Mouse (Mus musculus): ENCODE measurements around the gene Slc1a2. TPM values are rescaled to one million over a fixed set of nuclear protein-coding genes. Genes with fewer than 3 reads are reported as not detected.

The Slc1a2 gene
- total and polyA plus RNA-seq, 3 experiments, result 0.12 to 0.50 (median 0.29) TPM

DNA sequence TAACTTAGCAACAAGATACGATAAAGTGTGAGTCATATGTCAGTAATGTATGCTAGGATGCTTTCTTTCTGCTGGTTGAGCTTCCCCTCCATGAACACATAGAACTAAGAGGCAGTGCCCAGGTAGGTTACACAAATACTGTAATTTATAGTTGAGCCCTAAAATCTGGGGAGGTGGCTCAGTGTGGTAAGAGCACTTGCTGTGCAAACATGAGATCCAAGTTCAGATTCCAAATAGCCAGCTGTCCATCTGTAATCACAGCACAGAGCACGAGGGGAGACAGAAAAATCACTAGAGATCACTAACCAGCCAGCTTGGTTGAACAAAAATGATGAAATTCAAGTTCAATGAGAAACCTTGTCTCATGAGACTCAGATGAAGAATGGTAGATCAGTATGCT lies 63.4 kb downstream of the Slc1a2 start:
- Histone ChIP-seq H3K4me1 (ENCODE audit: control insufficient read depth, insufficient read depth, low read length) (no peaks in the 10 kb centered on the region), H3K4me3 (no peak overlapping the region), H3K27ac (no peak overlapping the region), H3K79me2 (replicated peaks; ENCODE audit: control insufficient read depth, insufficient read depth, low read length) (no peaks in the 10 kb centered on the region), H3K36me3 (ENCODE audit: control insufficient read depth, insufficient read depth, low read length) (no peaks in the 10 kb centered on the region), H3K9ac (ENCODE audit: low read depth, low read length) (no peak overlapping the region), H3K27me3 (ENCODE audit: control insufficient read depth, insufficient read depth, low read length) (no peaks in the 10 kb centered on the region)
- intact Hi-C loops (cut with DNase I), result no loop called here
- 47% methylated on average over 2 of the region's 2 CpGs for WGBS
- TF ChIP-seq POLR2A (IDR thresholded peaks at IDR 0.05; ENCODE audit: insufficient read depth, low read depth, low read length) (no peak), CTCF (IDR thresholded peaks at IDR 0.05) (no peak), EP300 (IDR thresholded peaks at IDR 0.05; ENCODE audit: insufficient read depth, low read depth, low read length) (no peak)
- DNase-seq, result no peak

DNA sequence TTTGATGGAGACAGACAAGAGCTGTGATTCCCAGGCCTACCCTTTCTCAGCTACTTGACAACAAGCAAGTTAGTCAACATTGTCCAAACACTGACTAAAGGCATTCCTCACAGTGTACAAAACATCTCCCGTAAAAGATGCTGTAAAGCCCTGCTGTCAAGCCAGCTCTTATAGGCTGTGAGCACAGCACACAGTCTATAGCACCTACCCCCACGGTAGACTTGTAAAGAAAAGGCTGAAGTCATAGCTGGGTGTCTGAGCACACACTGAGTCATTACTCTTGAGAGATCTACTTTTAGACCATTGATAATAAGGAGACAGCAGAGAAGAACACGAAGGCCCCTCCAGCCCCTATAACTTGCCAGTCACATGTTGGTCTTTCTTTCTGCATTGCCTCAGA lies 66.6 kb downstream of the Slc1a2 start:
- Histone ChIP-seq H3K4me1 (ENCODE audit: control insufficient read depth, insufficient read depth, low read length) (no peaks in the 10 kb centered on the region; the same call in 1 of the 2 replicates), H3K9ac (ENCODE audit: low read depth, low read length) (no peak overlapping the region), H3K4me3 (no peak overlapping the region), H3K27me3 (ENCODE audit: control insufficient read depth, insufficient read depth, low read length) (no peaks in the 10 kb centered on the region), H3K79me2 (replicated peaks; ENCODE audit: control insufficient read depth, insufficient read depth, low read length) (no peaks in the 10 kb centered on the region), H3K27ac (no peak overlapping the region), H3K36me3 (ENCODE audit: control insufficient read depth, insufficient read depth, low read length) (no peaks in the 10 kb centered on the region)
- TF ChIP-seq EP300 (IDR thresholded peaks at IDR 0.05; ENCODE audit: insufficient read depth, low read depth, low read length), result no peak
- TF ChIP-seq POLR2A (IDR thresholded peaks at IDR 0.05; ENCODE audit: insufficient read depth, low read depth, low read length), result no peak
- no peak for TF ChIP-seq CTCF (IDR thresholded peaks at IDR 0.05)
- DNase-seq, result no peak
- WGBS, result 54% methylated on average over 3 of the region's 3 CpGs
- intact Hi-C loops (cut with DNase I), result no loop called here

DNA sequence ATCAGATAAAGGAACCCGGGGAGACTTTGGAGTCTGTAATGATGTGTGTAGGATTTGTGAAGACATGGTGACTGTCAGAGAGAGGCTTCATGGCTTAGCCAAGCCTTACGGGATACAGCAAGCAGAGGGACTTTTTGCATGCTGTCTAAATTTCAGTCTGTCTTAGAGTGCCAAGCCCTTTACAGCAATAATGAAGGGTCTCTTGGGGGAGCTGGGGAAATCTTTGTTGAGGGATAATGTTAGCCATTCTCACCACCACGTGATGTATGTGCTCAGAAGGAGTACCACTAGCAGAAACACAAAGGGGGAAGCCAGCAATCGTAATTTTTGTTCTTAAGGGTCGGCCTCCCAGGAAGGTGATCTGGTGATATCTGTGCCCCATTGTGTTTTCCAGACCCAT lies 71.9 kb downstream of the Slc1a2 start:
- 76% methylated on average over 5 of the region's 5 CpGs for WGBS
- Histone ChIP-seq H3K9ac (ENCODE audit: low read depth, low read length) (no peak overlapping the region), H3K36me3 (ENCODE audit: control insufficient read depth, insufficient read depth, low read length) (no peaks in the 10 kb centered on the region), H3K4me1 (ENCODE audit: control insufficient read depth, insufficient read depth, low read length) (no peaks in the 10 kb centered on the region; the same call in 1 of the 2 replicates), H3K27ac (no peak overlapping the region), H3K79me2 (replicated peaks; ENCODE audit: control insufficient read depth, insufficient read depth, low read length) (no peaks in the 10 kb centered on the region), H3K4me3 (no peak overlapping the region), H3K27me3 (ENCODE audit: control insufficient read depth, insufficient read depth, low read length) (no peaks in the 10 kb centered on the region)
- intact Hi-C loops (cut with DNase I), result no loop called here
- no peak for DNase-seq
- TF ChIP-seq CTCF (IDR thresholded peaks at IDR 0.05), result no peak
- TF ChIP-seq EP300 (IDR thresholded peaks at IDR 0.05; ENCODE audit: insufficient read depth, low read depth, low read length), result no peak
- TF ChIP-seq POLR2A (IDR thresholded peaks at IDR 0.05; ENCODE audit: insufficient read depth, low read depth, low read length), result no peak

DNA sequence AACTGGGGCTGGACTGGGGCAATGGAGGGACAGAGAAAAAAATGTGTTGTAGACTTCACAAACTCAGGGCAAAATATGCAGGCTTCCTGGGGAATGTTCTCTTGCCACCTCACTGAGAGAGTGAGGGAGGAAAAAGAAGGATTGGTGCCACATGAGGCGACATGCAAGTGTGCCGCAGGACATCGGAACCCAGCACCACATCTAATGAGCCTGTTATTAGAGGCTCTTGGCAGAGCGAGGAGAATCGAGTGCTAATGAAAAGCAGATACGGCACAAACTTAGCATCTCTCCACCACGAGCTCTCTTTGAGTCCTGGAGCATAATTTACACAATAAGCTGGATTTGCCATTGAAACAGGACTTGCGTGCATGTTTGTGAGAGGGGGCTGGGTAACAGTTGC lies 72.3 kb downstream of the Slc1a2 start:
- intact Hi-C loops (cut with DNase I), result no loop called here
- H3K27me3 ChIP-seq (ENCODE audit: control insufficient read depth, insufficient read depth, low read length), result no peaks in the 10 kb centered on the region
- WGBS, result 93% methylated on average over 8 of the region's 8 CpGs

DNA sequence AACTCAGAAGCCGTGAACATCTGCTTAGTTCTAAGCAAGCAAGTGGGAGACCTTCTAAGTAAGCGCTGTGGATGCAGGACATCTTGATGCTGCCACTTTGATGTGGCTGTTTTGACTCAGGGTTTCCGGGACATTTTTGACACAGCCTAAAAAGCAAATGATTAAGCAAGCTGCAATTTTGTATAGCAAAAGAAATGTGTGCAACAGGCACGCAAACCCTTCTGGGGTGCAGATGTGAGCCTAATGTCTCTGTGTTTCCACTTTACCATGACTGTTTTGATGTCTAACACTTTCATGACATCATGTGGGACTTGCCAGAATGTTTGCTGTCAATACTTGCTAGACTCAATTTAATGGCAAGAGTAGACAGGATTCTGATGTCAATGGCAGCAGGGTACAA lies 74.7 kb downstream of the Slc1a2 start:
- H3K79me2 ChIP-seq (replicated peaks; ENCODE audit: control insufficient read depth, insufficient read depth, low read length), result no peaks in the 10 kb centered on the region
- H3K4me3 ChIP-seq, result no peak overlapping the region
- H3K9ac ChIP-seq (ENCODE audit: low read depth, low read length), result no peak overlapping the region
- H3K27ac ChIP-seq, result no peak overlapping the region
- DNase-seq, result no peak
- no peaks in the 10 kb centered on the region for H3K36me3 ChIP-seq (ENCODE audit: control insufficient read depth, insufficient read depth, low read length)
- intact Hi-C loops (cut with DNase I), result no loop called here
- 83% methylated on average over 4 of the region's 4 CpGs for WGBS
- H3K4me1 ChIP-seq (ENCODE audit: control insufficient read depth, insufficient read depth, low read length), result no peaks in the 10 kb centered on the region; the same call in 1 of the 2 replicates
- no peaks in the 10 kb centered on the region for H3K27me3 ChIP-seq (ENCODE audit: control insufficient read depth, insufficient read depth, low read length)
- TF ChIP-seq POLR2A (IDR thresholded peaks at IDR 0.05; ENCODE audit: insufficient read depth, low read depth, low read length), result no peak
- no peak for TF ChIP-seq EP300 (IDR thresholded peaks at IDR 0.05; ENCODE audit: insufficient read depth, low read depth, low read length)
- TF ChIP-seq CTCF (IDR thresholded peaks at IDR 0.05), result no peak

More for the DNA sequence above, 72.3 kb downstream of the Slc1a2 start:
- H3K27ac ChIP-seq, result no peak overlapping the region
- H3K79me2 ChIP-seq (replicated peaks; ENCODE audit: control insufficient read depth, insufficient read depth, low read length), result no peaks in the 10 kb centered on the region
- DNase-seq, result no peak
- H3K4me3 ChIP-seq, result no peak overlapping the region
- no peaks in the 10 kb centered on the region for H3K36me3 ChIP-seq (ENCODE audit: control insufficient read depth, insufficient read depth, low read length)
- no peaks in the 10 kb centered on the region; the same call in 1 of the 2 replicates for H3K4me1 ChIP-seq (ENCODE audit: control insufficient read depth, insufficient read depth, low read length)
- TF ChIP-seq POLR2A (IDR thresholded peaks at IDR 0.05; ENCODE audit: insufficient read depth, low read depth, low read length) (no peak), CTCF (IDR thresholded peaks at IDR 0.05) (no peak), EP300 (IDR thresholded peaks at IDR 0.05; ENCODE audit: insufficient read depth, low read depth, low read length) (no peak)
- H3K9ac ChIP-seq (ENCODE audit: low read depth, low read length), result no peak overlapping the region

DNA sequence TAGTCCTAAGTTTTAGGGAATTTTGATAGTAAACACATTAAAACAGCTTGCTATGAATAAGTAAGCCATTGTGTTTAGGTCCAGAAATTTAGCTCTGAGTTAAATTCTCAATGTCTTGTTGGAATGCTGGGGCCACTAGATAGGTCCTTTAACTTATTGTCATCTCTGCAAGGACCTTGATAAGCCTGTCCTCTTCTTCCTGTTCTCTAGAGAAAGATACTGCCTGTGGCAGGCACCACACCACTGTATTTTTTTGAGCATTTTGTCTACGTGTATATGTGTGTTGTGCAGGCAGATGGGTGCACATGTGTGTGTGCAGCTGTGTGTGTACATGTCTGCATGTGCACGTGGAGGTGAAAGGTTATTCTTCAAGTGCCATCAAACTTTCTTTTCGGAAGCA lies 75.6 kb downstream of the Slc1a2 start:
- DNase-seq, result no peak
- no peak overlapping the region for H3K9ac ChIP-seq (ENCODE audit: low read depth, low read length)
- H3K36me3 ChIP-seq (ENCODE audit: control insufficient read depth, insufficient read depth, low read length), result no peaks in the 10 kb centered on the region
- intact Hi-C loops (cut with DNase I), result no loop called here
- H3K27me3 ChIP-seq (ENCODE audit: control insufficient read depth, insufficient read depth, low read length), result no peaks in the 10 kb centered on the region
- H3K27ac ChIP-seq, result no peak overlapping the region
- H3K4me3 ChIP-seq, result no peak overlapping the region
- WGBS, result 74% methylated on average over 3 of the region's 3 CpGs
- no peaks in the 10 kb centered on the region; the same call in 1 of the 2 replicates for H3K4me1 ChIP-seq (ENCODE audit: control insufficient read depth, insufficient read depth, low read length)
- H3K79me2 ChIP-seq (replicated peaks; ENCODE audit: control insufficient read depth, insufficient read depth, low read length), result no peaks in the 10 kb centered on the region
- TF ChIP-seq EP300 (IDR thresholded peaks at IDR 0.05; ENCODE audit: insufficient read depth, low read depth, low read length) (no peak), POLR2A (IDR thresholded peaks at IDR 0.05; ENCODE audit: insufficient read depth, low read depth, low read length) (no peak), CTCF (IDR thresholded peaks at IDR 0.05) (no peak)

All from heart, adult 2 months (tissue).